Mouse (Mus musculus) kidney, postnatal 0 days (tissue): Measurements from ENCODE around the gene Fhl4. TPM values are rescaled to one million over a fixed set of nuclear protein-coding genes. Genes with fewer than 3 reads are reported as not detected.

Experiments used
- ATAC-seq: fragments of 200-750 bp; cut with Nextera tagmentation; replicated peaks from 2 replicates; pipeline ENCODE4 v1.8.0; 2017; ENCODE audit warnings: low read depth, moderate number of reproducible peaks, moderate TSS enrichment, moderate library complexity; ENCODE audit not compliant: low FRiP score
- DNase-seq: peaks from one replicate; pipeline ENCODE4 v3.0.0-alpha.2; 2016; ENCODE audit warnings: low spot score
- H3K27ac ChIP-seq: fragments of 300-500 bp; sonication (generic); 2 replicates; pipeline ENCODE4 v1.5.1; 2014; ENCODE audit warnings: mild to moderate bottlenecking
- H3K27me3 ChIP-seq: fragments of 300-500 bp; sonication (generic); 2 replicates; pipeline ENCODE4 v1.6.1; 2014; ENCODE audit warnings: low read length, mixed read lengths; ENCODE audit not compliant: insufficient read depth
- H3K36me3 ChIP-seq: fragments of 300-500 bp; sonication (generic); 2 replicates; pipeline ENCODE4 v1.6.1; 2014; ENCODE audit warnings: low read length, mixed read lengths; ENCODE audit not compliant: insufficient read depth
- H3K4me1 ChIP-seq: fragments of 300-500 bp; sonication (generic); replicated peaks from 2 replicates; pipeline ENCODE4 v1.6.1; 2014; ENCODE audit warnings: antibody characterized with exemption, low read length, mixed read lengths; ENCODE audit not compliant: insufficient read depth
- H3K4me2 ChIP-seq: fragments of 300-500 bp; sonication (generic); 2 replicates; pipeline ENCODE4 v1.6.1; 2014; ENCODE audit warnings: mild to moderate bottlenecking, low read length, moderate library complexity, mixed read lengths
- H3K4me3 ChIP-seq: fragments of 300-500 bp; sonication (generic); replicated peaks from 2 replicates; pipeline ENCODE4 v1.5.1; 2014; ENCODE audit warnings: low read depth, low read length
- H3K9ac ChIP-seq: fragments of 300-500 bp; sonication (generic); 2 replicates; pipeline ENCODE4 v1.6.1; 2014; ENCODE audit warnings: low read depth, low read length
- H3K9me3 ChIP-seq: fragments of 300-500 bp; sonication (generic); replicated peaks from 2 replicates; pipeline ENCODE4 v1.6.1; 2016; ENCODE audit warnings: low read length, inconsistent platforms, mixed read lengths
- CTCF ChIP-seq: IDR thresholded peaks from 2 replicates; pipeline ENCODE4 v1.5.1; 2016; ENCODE audit warnings: antibody characterized with exemption, low read depth, mild to moderate bottlenecking, moderate library complexity
- WGBS: fragments of 180-500 bp; shearing (Covaris S2); extraction: QIAGEN DNeasy Blood & Tissue Kit; methylation state at CpG from one replicate; pipeline ENCODE4 v1.1.7; 2014; 5-methylcytosine and 5-hydroxymethylcytosine counted together
- polyA plus RNA-seq: library from polyadenylated mRNA; unstranded; fragments of >200 nt; fragmentation: Nextera tagmentation; extraction: Ambion mirVana; gene quantifications from 2 replicates; pipeline ENCODE4 v1.2.1, GENCODE M21; 2015

Fhl4 gene
- polyA plus RNA-seq, 1 experiment from 2014 or later, result 0.89 TPM

DNA sequence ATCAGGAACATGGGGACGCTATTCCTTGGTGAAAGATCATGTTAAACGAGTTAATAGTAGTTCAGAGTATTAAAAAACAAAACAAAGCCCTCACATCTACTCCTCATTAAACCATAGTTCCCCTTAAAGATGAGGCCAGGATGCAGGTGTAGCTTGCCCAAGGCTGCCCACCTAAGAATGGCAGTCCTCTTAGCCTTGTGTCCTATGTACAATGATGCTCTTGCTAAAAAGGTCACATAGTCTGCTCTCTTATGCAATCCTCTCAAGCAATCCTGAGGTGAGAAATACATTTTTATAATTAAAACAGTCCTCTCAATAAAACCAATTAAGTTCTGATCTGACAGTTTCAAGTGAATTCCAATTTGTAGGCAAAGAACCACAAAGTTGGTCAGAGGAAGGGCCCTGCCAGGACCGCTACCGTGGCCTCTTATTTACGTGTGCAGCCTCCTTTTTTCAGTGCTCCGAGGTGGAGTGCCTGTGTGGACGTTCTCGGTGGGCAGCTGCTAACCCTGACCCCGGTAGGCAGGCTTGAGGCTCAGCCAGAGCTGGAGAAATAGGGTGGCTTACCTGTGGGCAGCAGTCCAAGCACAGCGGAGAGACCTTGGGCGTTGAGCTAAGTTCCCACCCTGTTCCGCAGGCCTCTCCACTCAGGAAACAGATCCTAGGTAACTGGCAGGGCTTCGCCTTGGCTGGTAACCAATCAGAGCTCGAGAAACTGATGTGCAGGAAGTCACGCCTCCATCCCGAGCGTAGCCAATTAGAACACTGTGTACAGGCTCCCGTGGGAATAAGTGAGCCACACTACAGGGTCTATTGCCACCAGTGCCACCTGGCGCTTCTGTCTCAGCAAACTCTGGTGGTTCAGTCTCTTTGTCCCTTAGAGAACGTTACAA, 25.3 kb upstream of the Fhl4 start, which contains the start of gene Mterf2:
Gene Mterf2 (minus strand): TSS at position 633 of the 893 bp plus-strand sequence.
- H3K4me1 ChIP-seq, result no peaks in the 10 kb centered on the region
- DNase-seq (peak; percentile 98), ATAC-seq (peak; percentile 99)
- peak within 1 kb of the TSS; percentile 71 for H3K4me2 ChIP-seq
- H3K9me3 ChIP-seq, result no peaks in the 10 kb centered on the region
- 6% methylated on average over 20 of the region's 20 CpGs for WGBS
- H3K27ac ChIP-seq, result no peak within 1 kb of the TSS
- 0 out of 2 replicates have a peak, but pooled peaks cover 6% of the 10 kb centered on the region for H3K36me3 ChIP-seq
- peak; percentile 53 for TF ChIP-seq CTCF
- H3K27me3 ChIP-seq, result no peaks in the 10 kb centered on the region
- H3K4me3 ChIP-seq, result peak within 1 kb of the TSS; percentile 69
- peak within 1 kb of the TSS; percentile 73 for H3K9ac ChIP-seq

GRCm38 (mm10) chr10:85125184-85125583, 22.9 kb upstream of the Fhl4 start:
- Histone ChIP-seq H3K4me2 (no peak overlapping the region), H3K9me3 (no peaks in the 10 kb centered on the region), H3K4me3 (no peak overlapping the region), H3K9ac (no peak overlapping the region), H3K36me3 (peaks cover 7% of the 10 kb centered on the region), H3K27ac (no peak overlapping the region), H3K27me3 (no peaks in the 10 kb centered on the region), H3K4me1 (no peaks in the 10 kb centered on the region)
- DNase-seq (no peak), ATAC-seq (no peak)
- 88% methylated on average over 13 of the region's 13 CpGs for WGBS
- no peak for TF ChIP-seq CTCF

GRCm38 (mm10) chr10:85114409-85114808, 12.1 kb upstream of the Fhl4 start:
- no peak overlapping the region for H3K4me2 ChIP-seq
- 88% methylated on average over 4 of the region's 4 CpGs for WGBS
- no peak for ATAC-seq
- H3K27me3 ChIP-seq, result no peaks in the 10 kb centered on the region
- no peak overlapping the region for H3K4me3 ChIP-seq
- peaks cover 12% of the 10 kb centered on the region; the same call in 1 of the 2 replicates for H3K36me3 ChIP-seq
- DNase-seq, result no peak
- TF ChIP-seq CTCF, result no peak
- no peaks in the 10 kb centered on the region for H3K4me1 ChIP-seq
- no peak overlapping the region for H3K9ac ChIP-seq
- H3K27ac ChIP-seq, result no peak overlapping the region
- H3K9me3 ChIP-seq, result no peaks in the 10 kb centered on the region

DNA sequence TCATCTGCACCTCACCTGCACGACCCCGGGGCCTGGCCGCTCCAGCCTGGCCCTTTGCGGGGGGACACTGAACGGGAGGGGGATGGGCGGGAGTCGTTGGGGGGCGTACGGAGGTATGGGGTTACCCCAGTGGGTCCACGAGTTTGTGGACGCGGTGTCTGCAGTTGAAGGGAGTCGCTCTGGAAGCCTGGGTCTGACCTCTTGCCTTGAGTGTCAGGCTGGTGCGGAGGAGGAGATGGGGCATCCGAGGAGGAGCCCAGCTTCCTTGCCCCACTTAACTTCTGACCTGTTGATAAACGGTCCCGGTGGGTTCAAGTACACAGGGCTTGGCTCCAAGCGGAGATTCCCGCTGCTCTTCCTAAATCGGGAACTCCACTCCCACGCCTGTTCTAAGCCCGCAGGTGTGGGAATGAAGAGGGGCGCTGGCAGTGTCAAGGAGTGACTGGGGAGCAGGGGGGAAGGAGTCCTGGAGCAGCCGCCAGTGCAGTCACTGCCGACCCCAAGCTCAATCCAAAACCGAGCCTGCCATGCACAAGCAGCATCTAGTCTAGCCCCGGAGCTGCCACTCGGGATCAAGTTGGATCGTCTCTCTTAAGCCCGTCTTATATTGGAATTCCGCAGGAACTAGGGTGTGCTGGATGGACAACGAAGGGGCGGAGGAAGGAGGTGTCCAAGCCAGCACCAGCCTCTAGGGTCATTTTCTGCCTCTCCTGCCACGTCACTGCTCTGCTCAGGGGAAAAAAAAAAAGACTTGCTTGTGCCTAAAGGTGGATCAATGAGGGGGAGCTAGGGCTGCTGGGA, 990 bp upstream of the Fhl4 start:
- Histone ChIP-seq H3K4me3 (peak overlapping the region; percentile 92), H3K27ac (peak overlapping the region; percentile 83), H3K9me3 (no peaks in the 10 kb centered on the region), H3K4me2 (peak overlapping the region; percentile 96), H3K4me1 (0 out of 2 replicates have a peak, but pooled peaks cover 6% of the 10 kb centered on the region), H3K9ac (peak overlapping the region; percentile 94), H3K27me3 (no peaks in the 10 kb centered on the region), H3K36me3 (no peaks in the 10 kb centered on the region)
- DNase-seq (peak; percentile 82), ATAC-seq (peak; percentile 25; the same call in 1 of the 2 replicates)
- WGBS, result under 1% methylated on average over 34 of the region's 34 CpGs
- TF ChIP-seq CTCF, result no peak

DNA sequence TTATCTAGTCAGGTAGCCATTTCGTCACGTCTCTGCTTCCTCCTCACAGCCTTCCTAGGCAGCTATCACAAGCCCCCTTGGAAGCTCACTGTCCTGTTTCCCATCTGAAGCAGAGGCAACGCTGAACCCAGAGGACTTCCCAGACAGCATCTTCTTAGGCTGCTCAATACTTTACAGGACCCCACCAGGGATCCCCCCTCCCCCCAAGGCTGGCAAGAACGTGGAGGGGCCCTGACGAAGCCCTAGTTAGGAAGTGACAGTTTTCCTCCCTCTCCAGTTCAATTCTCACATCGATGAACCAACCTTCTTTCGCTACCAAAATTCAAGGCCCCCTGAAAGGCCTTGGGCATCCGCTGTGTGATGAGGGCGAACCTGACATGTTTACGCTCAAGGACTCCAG, 454 bp downstream of the Fhl4 start:
- DNase-seq (peak; percentile 33), ATAC-seq (peak; percentile 17; the same call in 1 of the 2 replicates)
- H3K27me3 ChIP-seq, result no peaks in the 10 kb centered on the region
- TF ChIP-seq CTCF, result no peak
- H3K9me3 ChIP-seq, result no peaks in the 10 kb centered on the region
- H3K9ac ChIP-seq, result peak overlapping the region; percentile 94
- peak overlapping the region; percentile 81 for H3K27ac ChIP-seq
- 0 out of 2 replicates have a peak, but pooled peaks cover 6% of the 10 kb centered on the region for H3K4me1 ChIP-seq
- H3K4me3 ChIP-seq, result peak overlapping the region; percentile 92
- peak overlapping the region; percentile 96 for H3K4me2 ChIP-seq
- under 1% methylated on average over 10 of the region's 10 CpGs for WGBS
- H3K36me3 ChIP-seq, result no peaks in the 10 kb centered on the region

DNA sequence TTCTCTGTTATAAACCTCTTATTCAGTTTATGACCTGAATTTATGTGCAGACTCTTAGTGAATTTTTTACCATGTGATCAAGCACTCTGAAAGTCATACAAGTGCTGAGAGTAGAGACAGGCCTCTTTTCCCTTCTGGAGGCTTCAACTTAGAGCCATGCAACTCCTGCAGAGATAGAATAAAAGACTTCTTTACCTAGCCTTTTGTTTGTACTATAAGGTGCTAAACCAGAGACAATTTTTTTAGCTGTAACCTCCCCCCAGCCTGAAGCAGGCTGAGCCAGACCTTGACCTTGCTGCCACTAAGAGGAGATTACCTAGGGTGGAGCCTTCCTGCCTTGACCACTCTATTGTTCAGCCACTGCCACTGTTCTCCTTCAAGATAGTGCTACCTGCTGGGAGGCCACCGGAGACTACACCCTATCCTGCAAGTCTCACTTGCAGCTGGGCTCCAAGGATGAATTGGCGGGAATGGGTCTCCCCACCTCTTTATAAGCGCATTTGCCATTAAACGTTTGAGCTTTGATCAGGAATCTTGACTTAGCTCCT, 30.6 kb downstream of the Fhl4 start:
- Histone ChIP-seq H3K27ac (no peak overlapping the region), H3K27me3 (no peaks in the 10 kb centered on the region), H3K4me3 (no peak overlapping the region), H3K9me3 (no peaks in the 10 kb centered on the region), H3K4me1 (no peaks in the 10 kb centered on the region), H3K9ac (no peak overlapping the region), H3K36me3 (no peaks in the 10 kb centered on the region), H3K4me2 (no peak overlapping the region)
- DNase-seq (no peak), ATAC-seq (no peak)
- 61% methylated on average over 4 of the region's 4 CpGs for whole genome bisulfite sequencing
- no peak for TF ChIP-seq CTCF
